Mouse (Mus musculus): ENCODE measurements around the gene Slpi.

DNA sequence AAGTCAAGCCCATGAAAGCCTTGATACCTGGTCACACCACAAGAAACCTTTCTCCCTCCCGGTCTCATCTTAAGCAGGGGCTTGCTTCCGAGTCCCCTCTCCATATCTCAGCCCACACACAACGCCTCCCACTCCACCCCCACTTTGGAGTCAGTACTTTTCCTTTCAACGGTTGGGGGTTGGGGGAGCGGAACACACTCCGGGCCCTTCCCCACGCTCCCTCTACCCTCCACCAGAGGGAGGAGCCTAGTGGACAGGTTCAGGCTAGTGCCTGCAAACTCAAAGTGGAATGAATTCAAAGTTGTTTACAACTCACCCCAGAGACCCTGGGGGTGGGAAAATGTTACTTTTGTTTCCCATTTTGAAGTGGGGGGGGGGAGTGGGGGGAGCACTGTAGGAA lies 41.8 kb upstream of the Slpi start:
- TF ChIP-seq CTCF (IDR thresholded peaks at IDR 0.05; ENCODE audit: low read depth, low read length), result no peak
- TF ChIP-seq TAL1 (conservative IDR thresholded peaks at IDR 0.05; ENCODE audit: low read depth, low read length), result no peak
- no peak for TF ChIP-seq GATA1 (IDR thresholded peaks at IDR 0.05; ENCODE audit: borderline replicate concordance, low read length)

Measured in G1E (cell line).